Mouse (Mus musculus): ENCODE results near the gene Slc25a44. TPM values are rescaled to one million over a fixed set of nuclear protein-coding genes. Genes with fewer than 3 reads are reported as not detected.

The Slc25a44 gene
- polyA plus RNA-seq, 1 experiment from 2014 or later = 22.1 TPM

- Histone ChIP-seq H3K27ac (ENCODE audit: low read depth, low read length) (no peak overlapping the region), H3K4me1 (replicated peaks; ENCODE audit: control insufficient read depth, insufficient read depth, low read length) (no peaks in the 10 kb centered on the region; the same call in 1 of the 2 replicates), H3K9me3 (ENCODE audit: control insufficient read depth, low read length) (no peaks in the 10 kb centered on the region), H3K36me3 (ENCODE audit: control insufficient read depth, insufficient read depth, low read length) (peaks cover 7% of the 10 kb centered on the region), H3K9ac (ENCODE audit: low read depth, low read length) (no peak overlapping the region), H3K27me3 (ENCODE audit: control insufficient read depth, insufficient read depth, low read length) (peaks cover 9% of the 10 kb centered on the region), H3K4me3 (ENCODE audit: low read depth, low read length) (no peak overlapping the region), H3K4me2 (replicated peaks; ENCODE audit: low read depth, low read length) (no peak overlapping the region)
- DNase-seq (ENCODE audit: low spot score) (no peak), ATAC-seq (ENCODE audit: low FRiP score) (no peak)
- WGBS = 87% methylated on average over 2 of the region's 2 CpGs
Observed at GRCm38 (mm10) chr3:88361612-88362313, 63.2 kb downstream of the Slc25a44 start.

GRCm38 (mm10) chr3:88361096-88361495 lies 63.8 kb downstream of the Slc25a44 start:
- ATAC-seq (ENCODE audit: low FRiP score) (no peak), DNase-seq (ENCODE audit: low spot score) (no peak)
- Histone ChIP-seq H3K4me1 (replicated peaks; ENCODE audit: control insufficient read depth, insufficient read depth, low read length) (no peaks in the 10 kb centered on the region; the same call in 1 of the 2 replicates), H3K9me3 (ENCODE audit: control insufficient read depth, low read length) (no peaks in the 10 kb centered on the region), H3K27ac (ENCODE audit: low read depth, low read length) (no peak overlapping the region), H3K9ac (ENCODE audit: low read depth, low read length) (no peak overlapping the region), H3K36me3 (ENCODE audit: control insufficient read depth, insufficient read depth, low read length) (peaks cover 9% of the 10 kb centered on the region), H3K27me3 (ENCODE audit: control insufficient read depth, insufficient read depth, low read length) (peaks cover 8% of the 10 kb centered on the region), H3K4me2 (replicated peaks; ENCODE audit: low read depth, low read length) (no peak overlapping the region), H3K4me3 (ENCODE audit: low read depth, low read length) (no peak overlapping the region)
- WGBS = 83% methylated on average over 5 of the region's 6 CpGs

Other genes with a start within 250 kb of the Slc25a44 start
- gene Rhbg, start 170.4 kb downstream of the Slc25a44 start, polyA plus RNA-seq (2014; fragmentation: Nextera tagmentation; extraction: Ambion mirVana) = 0.13 and 0.25 TPM in 2 replicates
- 0.20 and 0.49 TPM in 2 replicates for gene Gm38392, start 137.9 kb downstream of the Slc25a44 start, polyA plus RNA-seq (2014; fragmentation: Nextera tagmentation; extraction: Ambion mirVana)
- gene Tsacc, start 128.1 kb downstream of the Slc25a44 start, polyA plus RNA-seq (2014; fragmentation: Nextera tagmentation; extraction: Ambion mirVana) = 8.1 and 8.6 TPM in 2 replicates
- gene Cct3, start 128.0 kb downstream of the Slc25a44 start, polyA plus RNA-seq (2014; fragmentation: Nextera tagmentation; extraction: Ambion mirVana) = 736 and 767 TPM in 2 replicates
- 69.4 and 71.5 TPM in 2 replicates for gene Glmp, start 100.1 kb downstream of the Slc25a44 start, polyA plus RNA-seq (2014; fragmentation: Nextera tagmentation; extraction: Ambion mirVana)
- 1.7 TPM in 2 replicates for gene Tmem79, start 89.0 kb downstream of the Slc25a44 start, polyA plus RNA-seq (2014; fragmentation: Nextera tagmentation; extraction: Ambion mirVana)
- 42.0 and 44.5 TPM in 2 replicates for gene Smg5, start 88.9 kb downstream of the Slc25a44 start, polyA plus RNA-seq (2014; fragmentation: Nextera tagmentation; extraction: Ambion mirVana)
- gene Paqr6, start 60.6 kb downstream of the Slc25a44 start, polyA plus RNA-seq (2014; fragmentation: Nextera tagmentation; extraction: Ambion mirVana) = 1.3 and 1.6 TPM in 2 replicates
- 0.26 TPM in 1 of 2 replicates, not detected in the other for gene Bglap3, start 52.4 kb downstream of the Slc25a44 start, polyA plus RNA-seq (2014; fragmentation: Nextera tagmentation; extraction: Ambion mirVana)
- not detected in 2 replicates for gene Bglap2, start 46.4 kb downstream of the Slc25a44 start, polyA plus RNA-seq (2014; fragmentation: Nextera tagmentation; extraction: Ambion mirVana)
- gene Bglap, start 40.7 kb downstream of the Slc25a44 start, polyA plus RNA-seq (2014; fragmentation: Nextera tagmentation; extraction: Ambion mirVana) = not detected in 2 replicates
- gene Pmf1, start 14.8 kb downstream of the Slc25a44 start, polyA plus RNA-seq (2014; fragmentation: Nextera tagmentation; extraction: Ambion mirVana) = 108 and 109 TPM in 2 replicates
- 5.7 and 7.8 TPM in 2 replicates for gene Sema4a, start 36.0 kb upstream of the Slc25a44 start, polyA plus RNA-seq (2014; fragmentation: Nextera tagmentation; extraction: Ambion mirVana)
- 22.5 and 22.8 TPM in 2 replicates for gene Lmna, start 84.8 kb upstream of the Slc25a44 start, polyA plus RNA-seq (2014; fragmentation: Nextera tagmentation; extraction: Ambion mirVana)
- gene Mex3a, start 107.3 kb upstream of the Slc25a44 start, polyA plus RNA-seq (2014; fragmentation: Nextera tagmentation; extraction: Ambion mirVana) = 45.9 and 51.9 TPM in 2 replicates
- 1.1 and 1.8 TPM in 2 replicates for gene Rab25, start 123.2 kb upstream of the Slc25a44 start, polyA plus RNA-seq (2014; fragmentation: Nextera tagmentation; extraction: Ambion mirVana)
- gene Lamtor2, start 127.9 kb upstream of the Slc25a44 start, polyA plus RNA-seq (2014; fragmentation: Nextera tagmentation; extraction: Ambion mirVana) = 76.1 and 93.9 TPM in 2 replicates
- gene Ubqln4, start 128.6 kb upstream of the Slc25a44 start, polyA plus RNA-seq (2014; fragmentation: Nextera tagmentation; extraction: Ambion mirVana) = 62.6 and 66.3 TPM in 2 replicates
- gene Ssr2, start 150.7 kb upstream of the Slc25a44 start, polyA plus RNA-seq (2014; fragmentation: Nextera tagmentation; extraction: Ambion mirVana) = 152 and 169 TPM in 2 replicates
- 149 and 181 TPM in 2 replicates for gene Arhgef2, start 180.8 kb upstream of the Slc25a44 start, polyA plus RNA-seq (2014; fragmentation: Nextera tagmentation; extraction: Ambion mirVana)
- not detected in 2 replicates for gene Rxfp4, start 228.0 kb upstream of the Slc25a44 start, polyA plus RNA-seq (2014; fragmentation: Nextera tagmentation; extraction: Ambion mirVana)

All from hindbrain, embryonic 11.5 days (tissue).